Mouse (Mus musculus) embryonic fibroblast, embryonic 13.5 days (primary cell): ENCODE measurements at regions not wholly inside any gene's neighbourhood (a gene's known extent, or its start where the extent isn't known, plus 50 kb on each side); places are given as distances from the start of the nearest gene placed in this dataset.

Source experiments
- CTCF ChIP-seq: IDR thresholded peaks from 2 replicates; pipeline ENCODE4 v1.5.1; 2011; ENCODE audit warnings: mild to moderate bottlenecking, control low read depth, low read length, moderate library complexity, borderline replicate concordance; ENCODE audit not compliant: insufficient read depth
- POLR2A ChIP-seq: IDR thresholded peaks from 2 replicates; pipeline ENCODE4 v1.6.1; 2011; ENCODE audit warnings: low read depth, mild to moderate bottlenecking, control low read depth, low read length, moderate library complexity

- TF ChIP-seq CTCF (no peak), POLR2A (no peak)
Observed at GRCm38 (mm10) chr16:15114574-15115230, 202.6 kb upstream of the Gm21897 start.
